Mouse (Mus musculus) c-Kit-positive CD71-positive TER-119-positive erythroid progenitor cells, embryonic 14.5 days (primary cell): ENCODE results near the gene Tanc1.

Source experiments
- DNase-seq: peaks from one replicate; pipeline ENCODE4 v3.0.0-alpha.2; 2013; ENCODE audit warnings: low spot score

The Tanc1 gene

DNA sequence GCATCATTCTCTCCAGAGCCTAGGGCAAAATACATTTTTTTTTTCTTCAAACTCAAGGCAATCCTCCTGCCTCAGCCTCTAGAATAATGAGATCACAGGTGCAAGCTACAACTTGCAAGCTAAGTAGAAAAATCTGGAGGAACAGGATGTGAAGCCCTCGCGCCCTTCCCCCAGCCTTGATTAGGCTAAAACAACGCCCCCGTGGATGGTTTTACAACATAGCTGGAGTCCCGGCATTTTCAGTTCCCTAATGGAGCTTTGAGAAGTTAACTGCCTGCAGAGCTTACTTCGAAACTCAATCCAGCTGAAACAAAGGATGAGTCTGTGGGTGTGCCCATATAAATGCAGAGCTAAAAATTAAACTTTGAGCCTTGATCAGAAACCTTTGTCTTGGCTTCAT is 277.9 kb downstream of the Tanc1 start:
- DNase-seq, result no peak
